Mouse (Mus musculus) v-Abl transformed pro-B cells (cell line): ENCODE results near the gene Med13l.

ENCODE experiments used
- in situ Hi-C, 2 experiments: fragments of 400-800 bp; cut with MboI; formaldehyde crosslinking; loops; one replicate each; pipeline ENCODE4 v1.15.1; 2025; ENCODE audit not compliant: unreplicated experiment in 2 of 2

Gene Med13l

GRCm38 (mm10) chr5:118553290-118553689 lies 7.2 kb upstream of the Med13l start:
- in situ Hi-C loops, result loop anchor here in 1 of 2 experiments (5.0 kb wide), 1 partner anchor 51 kb away; no protein-coding TSS in a partner anchor

GRCm38 (mm10) chr5:118555305-118555704 lies 5.2 kb upstream of the Med13l start:
- in situ Hi-C loops, result loop anchor here (5.0 kb wide), 2 partner anchors 73 to 173 kb away; no protein-coding TSS in a partner anchor

GRCm38 (mm10) chr5:118556387-118556937 lies 4.0 kb upstream of the Med13l start:
- in situ Hi-C loops, result loop anchor here (5.0 kb wide), 2 partner anchors 74 to 174 kb away; no protein-coding TSS in a partner anchor

GRCm38 (mm10) chr5:118558841-118559240 lies 1.6 kb upstream of the Med13l start:
- in situ Hi-C loops, result loop anchor here (5.0 kb wide), 2 partner anchors 77 to 177 kb away; no protein-coding TSS in a partner anchor

- in situ Hi-C loops, result loop anchor here (5.0 to 10.0 kb wide), 3 partner anchors 77 to 285 kb away; no protein-coding TSS in a partner anchor
These were observed 695 bp upstream of the Med13l start for GRCm38 (mm10) chr5:118559584-118560384.

- in situ Hi-C loops, result loop anchor here in 1 of 2 experiments (10.0 kb wide), 1 partner anchor 287 kb away; no protein-coding TSS in a partner anchor
These were observed 858 bp downstream of the Med13l start for GRCm38 (mm10) chr5:118561086-118561987.

GRCm38 (mm10) chr5:118562206-118562605 lies 1.7 kb downstream of the Med13l start:
- in situ Hi-C loops, result loop anchor here in 1 of 2 experiments (10.0 kb wide), 1 partner anchor 287 kb away; no protein-coding TSS in a partner anchor

GRCm38 (mm10) chr5:118563590-118563989 lies 3.1 kb downstream of the Med13l start:
- in situ Hi-C loops, result loop anchor here in 1 of 2 experiments (10.0 kb wide), 1 partner anchor 289 kb away; no protein-coding TSS in a partner anchor

- in situ Hi-C loops, result loop anchor here in 1 of 2 experiments (10.0 kb wide), 1 partner anchor 293 kb away; no protein-coding TSS in a partner anchor
These were observed 6.9 kb downstream of the Med13l start for GRCm38 (mm10) chr5:118567395-118567794.

GRCm38 (mm10) chr5:118569017-118569416 lies 8.5 kb downstream of the Med13l start:
- in situ Hi-C loops, result loop anchor here in 1 of 2 experiments (10.0 kb wide), 1 partner anchor 294 kb away; no protein-coding TSS in a partner anchor

GRCm38 (mm10) chr5:118569606-118570580 lies 9.4 kb downstream of the Med13l start:
- in situ Hi-C loops, result loop anchor here in 1 of 2 experiments (10.0 kb wide), 1 partner anchor 295 kb away; no protein-coding TSS in a partner anchor

- in situ Hi-C loops, result no loop called here
These were observed 11.0 kb downstream of the Med13l start for GRCm38 (mm10) chr5:118571504-118571903.

GRCm38 (mm10) chr5:118574236-118574635 lies 13.8 kb downstream of the Med13l start:
- in situ Hi-C loops, result no loop called here

- in situ Hi-C loops, result no loop called here
These were observed 14.5 kb downstream of the Med13l start for GRCm38 (mm10) chr5:118574997-118575396.

- in situ Hi-C loops, result no loop called here
These were observed 15.4 kb downstream of the Med13l start for GRCm38 (mm10) chr5:118575909-118576308.

GRCm38 (mm10) chr5:118576731-118577130 lies 16.3 kb downstream of the Med13l start:
- in situ Hi-C loops, result no loop called here

- in situ Hi-C loops, result no loop called here
These were observed 24.9 kb downstream of the Med13l start for GRCm38 (mm10) chr5:118585355-118585754.

- in situ Hi-C loops, result no loop called here
These were observed 26.1 kb downstream of the Med13l start for GRCm38 (mm10) chr5:118586560-118586959.

GRCm38 (mm10) chr5:118588381-118588925 lies 28.0 kb downstream of the Med13l start:
- in situ Hi-C loops, result no loop called here
